Mouse (Mus musculus) megakaryocyte-erythroid progenitor cell, adult 5-6 weeks (primary cell): Measurements from ENCODE around the gene E130308A19Rik. TPM values are rescaled to one million over a fixed set of nuclear protein-coding genes. Genes with fewer than 3 reads are reported as not detected.
"Not testable (repeated sequence)": the region's sequence is repeated elsewhere in the genome, so short reads cannot be mapped to it uniquely, and the experiment has no call there.

ENCODE experiments used
- ATAC-seq: replicated peaks from 2 replicates; pipeline ENCODE4 v1.8.0; 2016; ENCODE audit warnings: mild to moderate bottlenecking, inconsistent platforms; ENCODE audit not compliant: severe bottlenecking, poor library complexity, low FRiP score, low TSS enrichment
- total RNA-seq, 2 experiments: library from RNA; stranded (forward) in 1 of 2; stranded (reverse) in 1 of 2; fragments of 200-1000, 215-1000 nt in 1 of 2; fragments of >200 nt in 1 of 2; fragmentation: Nextera tagmentation in 1 of 2; gene quantifications; 2 replicates each; pipeline ENCODE4 v1.2.3; 2014 to 2017

Gene E130308A19Rik
- total RNA-seq, 2 experiments from 2014 or later: 9.6 to 24.1 TPM

DNA sequence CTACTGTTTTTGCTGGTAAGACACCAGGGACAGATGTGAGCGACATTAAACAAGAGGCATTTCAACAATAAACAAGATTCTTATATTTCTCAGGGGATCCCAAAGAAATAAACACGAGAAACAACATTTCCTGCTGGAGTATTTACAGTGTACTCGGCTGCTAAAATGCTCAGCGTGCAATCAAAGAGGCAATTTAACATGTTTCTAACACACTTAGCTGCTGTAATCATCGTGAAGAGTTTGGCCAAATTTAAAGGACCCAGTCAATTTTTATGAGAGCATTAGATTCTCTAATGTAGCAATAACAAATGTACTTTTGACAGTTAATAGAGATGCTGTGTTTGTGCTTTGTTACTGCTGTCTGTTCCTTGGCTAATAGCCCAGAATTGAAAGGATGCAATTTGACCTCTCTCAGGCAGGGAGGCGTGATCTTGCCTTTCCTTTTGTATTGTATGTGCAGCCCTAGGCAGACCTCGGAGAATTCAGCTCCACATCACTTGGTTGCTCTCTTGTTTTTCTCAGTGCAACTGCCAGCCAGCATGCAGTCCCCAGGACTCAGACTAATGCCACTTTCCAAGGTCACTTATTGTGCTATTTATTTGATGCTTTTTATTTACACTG lies 139.5 kb downstream of the E130308A19Rik start:
- no peak for ATAC-seq

DNA sequence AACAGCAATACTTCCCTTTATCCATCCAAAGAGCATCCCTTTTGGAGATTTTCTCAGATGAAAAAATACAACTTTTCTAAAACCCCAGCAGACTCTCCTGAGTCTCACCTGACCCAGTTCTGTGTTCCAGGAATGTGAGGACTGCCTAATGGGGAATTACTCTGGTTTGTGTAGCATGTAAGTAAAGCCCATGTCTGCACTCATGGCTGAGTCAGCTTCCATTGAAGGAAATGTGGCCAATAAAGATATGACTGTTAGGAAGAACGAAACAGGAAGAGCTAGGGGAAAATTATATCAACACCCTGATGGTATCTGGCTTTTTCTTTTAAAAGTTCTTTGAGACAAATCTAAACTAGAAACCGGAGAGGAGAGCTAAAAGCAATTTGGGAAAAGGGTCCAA lies 141.7 kb downstream of the E130308A19Rik start:
- ATAC-seq: no peak

DNA sequence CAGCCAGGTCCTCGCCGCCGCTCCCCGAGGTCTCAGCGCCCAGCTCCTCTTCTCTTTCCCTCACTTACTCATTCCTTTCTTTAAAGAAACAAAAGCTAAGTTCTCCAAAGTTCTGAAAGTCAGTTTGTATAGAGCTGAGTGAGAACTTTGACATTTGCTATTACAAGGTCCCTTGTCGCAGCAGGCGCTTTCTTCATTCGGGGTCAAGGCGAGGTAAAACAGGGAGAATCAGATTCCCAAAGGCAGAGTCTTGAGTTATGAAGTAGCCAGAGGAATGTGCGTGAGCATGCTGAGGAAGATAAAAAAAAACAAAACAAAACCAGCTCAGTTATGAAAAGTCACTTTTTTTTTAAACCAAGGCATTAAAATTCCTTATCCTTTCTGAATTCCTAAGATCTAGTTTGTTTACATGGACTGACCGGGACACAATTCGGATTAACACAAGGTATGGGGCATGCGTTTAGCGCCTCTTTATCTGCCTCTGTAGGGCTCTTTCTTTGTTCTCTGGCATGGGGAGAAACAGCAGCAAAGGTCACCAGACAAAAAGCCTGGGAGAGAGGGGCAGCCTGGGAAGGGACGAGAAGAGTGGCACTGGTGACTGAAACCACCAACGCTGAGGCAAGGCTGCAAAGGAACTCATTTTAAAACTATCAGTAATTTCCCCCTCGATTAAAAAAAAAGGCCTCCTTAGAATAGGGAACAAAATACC lies 146.3 kb downstream of the E130308A19Rik start:
- ATAC-seq: no peak

DNA sequence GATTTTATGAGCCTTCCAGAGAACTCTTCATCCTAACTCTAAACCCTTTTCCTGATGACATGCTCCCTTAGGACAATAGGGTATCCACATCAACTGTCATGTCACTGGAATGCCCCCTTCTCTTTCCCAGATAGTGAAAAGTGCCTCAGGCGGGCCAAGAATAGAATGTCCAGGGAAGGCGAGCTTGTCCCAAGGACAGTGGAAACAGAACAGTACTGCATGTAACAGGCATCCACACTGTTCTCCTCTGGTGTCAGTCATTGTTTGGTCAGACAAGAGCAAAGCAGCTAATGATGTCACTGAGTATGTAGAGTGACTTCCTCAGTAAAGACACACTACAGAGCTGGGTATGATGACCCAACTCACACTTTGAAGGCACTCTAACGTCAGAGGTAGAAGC lies 151.8 kb downstream of the E130308A19Rik start:
- no peak for ATAC-seq

DNA sequence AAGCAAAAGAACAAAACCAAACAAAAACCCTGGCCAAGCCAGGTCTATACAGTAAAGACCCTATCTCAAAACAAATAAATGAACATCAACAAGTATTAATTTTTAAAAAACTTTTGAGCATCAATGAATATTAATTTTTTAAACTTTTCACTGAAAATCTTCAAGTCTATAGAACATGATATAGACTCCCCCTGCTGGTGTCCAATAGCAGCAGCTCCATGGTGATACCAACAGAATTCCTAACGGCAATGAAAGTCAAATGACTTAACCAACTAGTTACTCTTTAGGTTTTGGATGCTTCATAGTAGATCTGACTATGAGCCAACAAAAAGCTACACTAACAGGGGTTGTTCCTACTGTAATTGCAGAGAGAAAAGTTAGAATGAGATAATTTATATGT lies 154.6 kb downstream of the E130308A19Rik start:
- ATAC-seq: no peak

DNA sequence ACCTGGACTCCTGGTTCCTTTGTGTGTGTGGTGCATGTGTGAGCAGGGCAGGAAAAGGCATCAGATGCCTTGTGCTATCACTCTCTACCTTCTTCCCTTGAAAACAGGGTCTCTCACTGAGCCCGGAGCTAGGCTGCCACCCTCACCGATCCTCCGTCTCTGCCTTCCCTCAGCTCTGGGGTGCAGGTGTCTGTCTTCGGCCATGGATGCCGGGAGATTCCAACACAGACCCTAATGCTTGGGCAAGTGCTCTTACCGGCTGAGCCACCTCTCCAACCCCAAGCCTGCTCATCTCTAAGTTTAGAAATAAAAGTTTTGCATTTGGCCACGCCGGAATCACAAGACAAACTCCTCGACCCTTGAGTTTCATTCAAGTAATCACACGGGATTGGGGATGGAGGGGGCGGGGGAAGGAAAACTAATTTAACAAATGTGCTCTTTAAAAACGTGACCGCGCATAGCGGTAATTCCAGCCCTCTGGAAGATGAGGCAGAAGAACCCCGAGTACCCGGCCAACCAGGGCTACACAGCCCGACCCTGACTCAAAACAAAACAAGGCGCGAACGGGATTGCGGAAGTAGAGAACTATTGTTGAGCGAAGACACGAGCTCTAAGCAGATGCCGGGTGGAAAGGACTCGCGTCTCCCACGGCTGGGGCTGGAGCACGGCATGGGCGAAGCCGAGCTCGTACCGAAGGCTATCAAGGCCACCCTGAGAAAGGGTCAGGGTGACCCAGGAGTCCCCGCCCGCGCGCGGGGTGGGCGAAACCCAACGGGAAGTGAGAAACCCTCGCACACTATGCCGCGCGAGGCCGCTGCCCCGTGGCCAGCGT lies 157.1 kb downstream of the E130308A19Rik start:
- ATAC-seq: peak; percentile 23

DNA sequence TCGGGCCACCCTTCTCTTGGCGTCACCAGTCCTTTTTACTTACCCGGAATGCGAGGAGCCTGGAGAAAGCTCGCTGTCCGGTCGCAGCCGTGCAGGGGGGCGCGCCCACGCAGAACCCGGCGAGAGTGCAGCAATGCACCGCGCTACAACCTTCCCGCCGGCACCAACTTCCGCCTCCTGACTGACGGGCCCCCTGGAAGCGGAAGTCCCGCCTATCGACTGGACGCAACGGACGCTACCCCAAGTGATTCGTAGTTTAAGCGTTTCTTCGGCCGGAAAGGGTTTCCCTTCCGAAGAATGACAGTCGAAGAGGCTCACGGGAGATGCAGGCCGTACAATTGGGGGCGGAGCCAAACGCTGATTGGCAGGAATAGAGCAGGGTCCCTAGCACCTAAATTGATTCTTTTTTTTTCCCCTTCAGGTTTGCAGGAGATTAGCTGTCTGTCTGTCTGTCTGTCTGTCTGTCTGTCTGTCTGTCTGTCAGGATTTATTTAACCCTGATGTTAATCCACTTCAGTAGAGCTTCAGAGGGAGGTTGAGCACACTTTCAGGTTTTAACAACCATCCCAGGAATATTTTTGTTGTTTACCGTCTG lies 157.8 kb downstream of the E130308A19Rik start:
- peak; percentile 97 for ATAC-seq

DNA sequence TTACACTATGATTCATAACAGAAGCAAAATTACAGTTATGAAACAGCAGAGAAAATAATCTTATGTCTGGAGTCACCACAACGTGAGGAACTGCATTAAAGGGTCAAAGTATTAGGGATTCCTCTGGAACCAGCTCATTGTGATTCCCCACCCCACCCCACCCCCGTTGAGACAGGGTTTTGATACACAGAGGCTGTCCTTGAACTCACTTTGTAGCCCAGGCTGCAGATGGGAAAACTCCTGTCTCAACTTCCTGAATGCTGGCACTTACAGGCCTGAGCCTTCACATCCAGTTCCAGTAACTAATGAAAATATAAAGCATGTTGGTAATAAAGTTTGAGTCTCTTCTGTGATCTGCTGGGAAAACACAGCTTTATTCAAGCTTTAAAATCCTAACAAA lies 159.4 kb downstream of the E130308A19Rik start:
- no peak for ATAC-seq

DNA sequence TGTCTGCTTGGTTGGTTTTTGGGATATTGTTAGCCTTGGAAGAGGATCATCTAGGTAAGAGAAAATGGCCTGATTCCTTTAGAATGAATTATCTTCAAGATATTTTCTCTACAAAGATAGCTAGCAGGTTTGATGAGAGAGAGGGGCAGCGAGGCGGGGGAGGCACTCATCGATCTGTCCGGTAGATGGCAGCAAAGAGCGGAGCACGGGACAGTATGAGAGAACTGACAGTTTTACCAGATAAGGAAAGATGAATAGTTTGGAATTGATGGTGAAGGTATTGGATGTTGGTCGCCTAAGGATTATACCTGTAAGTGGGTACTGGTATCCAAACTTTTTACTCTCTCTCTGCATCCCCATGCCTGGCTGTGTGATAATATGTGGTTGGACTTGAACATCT lies 160.7 kb downstream of the E130308A19Rik start:
- no peak for ATAC-seq

DNA sequence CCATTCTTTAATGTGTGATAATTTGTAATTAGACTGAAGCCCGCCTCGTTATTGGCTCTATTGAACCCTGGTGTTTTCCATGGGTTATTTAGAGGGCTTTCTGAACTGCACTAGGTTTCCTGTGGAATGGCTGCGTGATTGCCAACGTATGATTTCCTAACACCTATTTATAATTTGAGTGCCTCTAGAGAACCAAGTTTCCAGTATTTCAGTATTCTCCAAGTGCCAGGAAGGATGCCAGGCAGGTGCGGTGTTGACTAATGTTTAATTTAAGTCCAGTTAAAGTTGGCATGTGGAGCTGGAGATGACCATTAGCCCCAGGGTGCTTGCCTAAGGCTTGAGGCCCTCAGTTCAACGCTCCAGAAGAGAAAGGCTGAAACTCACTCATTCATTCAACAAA lies 161.1 kb downstream of the E130308A19Rik start:
- no peak for ATAC-seq

DNA sequence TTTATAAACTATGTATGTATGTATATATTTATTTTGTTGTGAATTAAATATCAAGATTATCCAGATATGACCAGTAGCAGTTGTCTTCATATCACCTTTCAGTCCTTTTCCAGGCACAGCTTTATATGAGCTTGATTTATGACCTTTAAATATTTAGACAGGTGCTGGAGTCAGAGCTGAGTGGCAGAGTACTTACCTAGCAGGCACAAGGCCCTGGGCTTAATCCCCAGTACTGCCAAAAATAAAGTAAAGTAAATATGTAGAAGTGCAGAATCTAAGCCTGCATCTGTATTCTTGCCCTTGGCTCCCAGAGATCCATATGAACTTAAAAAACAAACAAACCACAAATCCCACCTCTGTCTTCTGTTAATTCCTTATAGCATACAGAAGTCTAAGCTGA lies 163.0 kb downstream of the E130308A19Rik start:
- ATAC-seq: no peak

DNA sequence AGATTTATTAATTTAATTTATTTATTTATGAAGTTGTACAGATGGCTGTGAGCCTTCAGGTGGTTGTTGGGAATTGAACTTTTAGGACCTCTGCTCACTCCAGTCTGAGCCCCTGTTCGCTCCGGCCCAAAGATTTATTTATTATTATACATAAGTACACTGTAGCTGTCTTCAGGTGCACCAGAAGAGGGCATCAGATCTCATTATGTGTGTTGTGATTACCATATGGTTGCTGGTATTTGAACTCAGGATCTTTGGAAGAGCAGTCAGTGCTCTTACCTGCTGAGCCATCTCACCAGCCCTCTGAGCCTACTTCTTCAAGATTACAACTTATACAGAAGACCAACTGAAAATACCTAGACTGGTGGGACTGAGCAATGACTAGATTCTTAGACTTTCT lies 167.6 kb downstream of the E130308A19Rik start:
- ATAC-seq: not testable (repeated sequence)

DNA sequence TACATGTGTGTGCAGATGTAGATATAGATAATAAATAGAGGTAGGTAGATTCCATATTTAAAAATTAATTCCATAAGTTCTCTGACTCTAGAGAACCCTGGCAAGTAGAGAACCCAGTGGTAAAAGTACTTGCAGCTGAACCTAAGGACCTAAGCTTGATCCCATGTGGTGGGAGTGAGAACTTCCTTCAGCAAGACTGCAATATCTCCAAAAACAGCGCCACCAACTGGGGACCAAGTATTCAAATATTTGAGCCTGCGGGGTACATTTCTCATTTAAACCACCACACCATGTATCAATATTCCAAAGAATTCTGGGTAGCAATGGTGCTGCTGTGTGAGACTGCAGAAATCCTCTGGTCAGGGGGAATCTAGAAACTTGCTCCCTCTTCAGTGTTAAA lies 168.1 kb downstream of the E130308A19Rik start:
- ATAC-seq: no peak

DNA sequence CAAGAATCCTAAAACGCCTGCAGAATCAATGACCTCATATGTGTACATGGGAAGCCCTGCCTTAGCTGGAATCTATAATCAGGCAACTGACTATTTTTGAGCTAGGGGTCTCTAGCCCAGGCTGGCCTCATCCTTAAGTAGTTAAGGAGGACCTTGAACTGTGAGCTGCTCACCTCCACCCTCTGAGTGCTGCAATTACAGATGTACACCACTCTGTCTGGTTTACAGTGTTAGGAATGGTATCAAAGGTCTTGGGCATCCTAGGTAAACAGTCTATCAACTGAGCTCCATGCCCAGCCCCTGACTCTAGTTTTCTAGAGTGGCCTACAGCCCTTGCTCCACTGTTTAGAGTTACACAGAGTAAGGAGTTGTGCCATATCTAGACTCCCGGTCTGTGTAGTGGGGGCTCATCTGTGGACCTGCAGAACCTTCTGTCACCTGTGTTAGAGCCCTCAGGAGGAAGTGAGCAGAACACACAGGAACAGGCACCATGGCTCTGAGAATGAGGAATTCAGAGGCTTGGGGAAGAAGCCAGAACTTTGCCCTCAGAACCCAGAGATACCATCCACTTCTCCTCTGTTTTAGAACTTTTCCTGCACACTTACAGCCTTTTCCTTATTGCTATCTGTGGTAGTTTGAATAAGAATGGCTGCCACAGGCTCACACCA lies 169.9 kb downstream of the E130308A19Rik start:
- ATAC-seq: no peak

DNA sequence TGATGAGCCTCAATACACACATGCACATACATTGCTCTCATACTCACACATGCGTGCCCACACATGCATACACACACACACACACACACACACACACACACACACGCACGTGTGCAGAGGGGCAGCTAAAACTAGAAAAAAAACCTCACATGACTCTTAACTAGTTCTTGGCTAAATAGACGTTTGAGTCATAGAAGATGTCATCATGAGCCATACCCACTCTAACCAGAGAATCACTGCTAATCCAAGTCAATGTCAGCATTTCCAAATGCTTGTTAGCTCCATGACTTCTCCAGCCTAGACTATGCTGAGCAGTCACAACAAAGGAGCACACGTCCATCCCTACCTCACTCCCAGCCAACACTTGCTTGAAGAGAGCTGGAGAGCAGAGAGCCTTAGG lies 174.2 kb downstream of the E130308A19Rik start:
- ATAC-seq: no peak

DNA sequence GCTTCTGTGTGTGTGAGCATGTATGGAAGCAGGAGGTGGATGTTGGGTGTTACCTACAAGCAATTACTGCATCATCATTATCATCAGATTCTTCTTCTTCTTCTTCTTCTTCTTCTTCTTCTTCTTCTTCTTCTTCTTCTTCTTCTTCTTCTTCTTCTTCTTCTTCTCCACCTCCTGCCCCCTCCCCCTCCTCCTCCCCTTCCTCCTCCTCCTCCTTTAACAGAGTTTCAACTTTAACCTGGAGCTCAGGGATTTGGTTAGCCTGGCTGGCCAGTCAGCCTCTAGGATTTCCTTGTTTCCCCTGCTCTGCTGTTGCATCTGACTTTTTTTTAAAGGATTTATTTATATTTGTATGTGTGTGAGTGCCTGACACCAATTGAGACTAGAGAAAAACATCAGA lies 175.5 kb downstream of the E130308A19Rik start, which contains the start of gene Inip:
Gene Inip (minus strand): TSS at position 101 of the 400 bp plus-strand sequence.
- no peak for ATAC-seq

DNA sequence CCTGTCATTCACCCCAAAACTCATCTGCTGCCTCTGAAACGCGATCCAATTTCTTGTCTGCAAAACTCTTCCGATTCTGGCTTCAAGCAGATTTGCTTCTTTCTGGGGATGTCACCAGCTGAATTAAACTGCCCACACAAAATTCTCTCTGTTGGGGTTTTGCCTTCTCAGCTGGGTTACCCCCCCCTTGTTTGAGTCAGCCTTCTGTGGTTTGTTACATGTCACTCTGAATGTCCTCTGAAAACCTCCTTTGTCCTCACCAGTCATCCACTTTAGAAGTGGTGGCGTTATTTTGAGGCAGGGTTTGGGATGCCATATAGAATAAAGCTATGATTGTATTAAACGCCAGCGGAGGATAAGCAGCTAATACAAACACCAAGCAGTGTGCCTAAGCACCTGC lies 176.1 kb downstream of the E130308A19Rik start:
- ATAC-seq: no peak

DNA sequence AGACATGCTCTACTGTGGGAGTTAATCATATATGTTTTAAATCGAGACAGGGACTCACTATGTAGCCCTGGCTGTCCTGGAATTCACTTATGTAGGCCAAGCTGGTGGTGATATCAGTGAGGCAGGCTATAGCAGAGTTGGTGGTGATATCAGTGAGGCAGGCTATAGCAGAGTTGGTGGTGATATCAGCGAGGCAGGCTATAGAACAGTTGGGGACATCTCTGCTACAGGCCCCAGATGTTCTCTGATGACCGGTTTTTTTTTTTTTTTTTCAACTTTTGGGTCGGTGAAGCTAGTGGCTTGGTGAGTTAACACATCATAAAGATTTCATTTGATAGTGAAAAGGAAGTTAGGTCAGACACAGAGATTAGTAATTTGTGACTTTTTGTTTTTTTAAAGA lies 176.8 kb downstream of the E130308A19Rik start:
- ATAC-seq: peak; percentile 91

DNA sequence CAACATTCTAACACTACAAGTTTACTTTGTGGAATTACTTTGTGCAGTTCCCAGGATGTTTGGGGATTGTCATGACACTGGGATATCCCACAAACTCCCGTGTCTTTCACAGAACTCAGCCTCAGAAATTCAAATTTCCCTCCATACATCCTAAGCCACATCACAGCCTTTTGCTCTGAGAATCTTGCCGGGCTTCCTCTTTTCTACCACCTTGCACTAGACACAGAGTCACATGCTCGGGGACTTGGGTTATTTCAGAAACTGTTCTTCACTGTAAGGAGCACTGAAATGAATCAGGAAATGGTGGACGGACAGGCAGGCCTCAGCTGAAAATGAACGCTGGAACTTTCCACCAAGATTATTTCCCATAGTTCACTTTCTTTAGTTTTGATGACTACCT lies 177.3 kb downstream of the E130308A19Rik start:
- no peak for ATAC-seq

DNA sequence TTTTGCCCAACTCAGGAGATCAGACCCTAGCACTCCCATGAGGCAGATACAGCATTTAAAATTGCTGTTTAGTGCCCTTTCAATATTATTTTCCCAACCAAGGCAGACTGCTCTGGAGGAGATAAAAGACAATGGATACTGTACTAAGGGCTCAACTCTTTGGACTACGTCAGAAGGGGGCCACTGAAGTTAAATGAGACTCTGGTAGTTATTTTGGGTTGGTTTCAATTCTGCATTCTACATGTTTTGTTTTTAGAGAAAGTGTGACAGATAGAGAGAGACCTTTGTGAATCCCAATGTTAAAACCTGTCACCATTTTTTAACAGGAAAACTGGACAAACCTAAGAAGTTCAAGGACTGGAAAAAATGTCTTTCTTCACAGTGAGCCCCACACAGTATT lies 178.7 kb downstream of the E130308A19Rik start:
- ATAC-seq: no peak
